In the genomic region with DNA sequence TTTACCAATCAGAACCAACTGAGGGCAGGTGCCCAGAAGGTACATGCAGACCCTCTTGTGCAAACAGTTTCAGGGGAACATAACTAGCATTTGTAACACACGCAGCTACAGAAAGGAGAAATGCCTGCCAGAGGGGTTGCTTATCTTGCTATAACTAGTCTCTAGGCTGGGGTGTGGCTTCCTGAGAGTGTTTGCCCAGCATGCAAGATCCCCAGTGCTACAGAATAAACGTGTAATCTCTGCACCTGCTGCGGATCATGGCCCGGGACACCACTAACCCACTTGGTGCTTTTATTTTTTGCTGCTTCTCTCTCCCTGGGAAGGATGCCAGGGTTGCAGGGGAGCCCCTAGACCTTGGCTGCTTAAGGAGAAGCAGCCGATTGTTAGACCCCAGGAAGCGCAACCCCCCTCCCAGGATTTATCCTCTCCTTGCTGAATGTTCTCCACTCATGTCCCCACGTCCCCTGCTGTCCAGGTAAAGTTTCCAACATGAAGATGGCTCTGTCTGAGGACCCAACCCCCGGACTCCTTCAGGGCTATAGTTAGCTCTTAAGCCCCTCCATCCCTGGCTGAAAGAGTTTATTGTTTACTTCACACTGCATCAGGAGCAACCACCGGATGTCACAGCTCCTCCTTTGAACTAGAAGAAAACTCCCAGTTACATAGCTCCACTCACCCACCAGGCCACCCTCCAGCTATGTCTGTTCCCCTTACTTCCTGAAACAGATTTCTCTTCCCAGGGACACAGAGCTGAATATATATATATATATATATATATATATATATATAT, we compare ENCODE assay signal across 9 mouse cellular contexts. TPM values are rescaled to one million over a fixed set of nuclear protein-coding genes. Genes with fewer than 3 reads are reported as not detected.
DNase-seq lines count a peak whose midpoint lies in the region; ATAC-seq and TF ChIP-seq lines count a peak whose summit lies in the region.
"Had no signal": no experiment of that assay in that cellular context is flagged by ENCODE, and none has a peak within 500 bp of the region (broad histone marks: within the 10 kb centered on the region; RNA-seq: fewer than 3 reads in every experiment).

No protein-coding gene starts in this region.

- ATAC-seq in heart, embryonic 16.5 days (replicated peaks; ENCODE audit: extremely low read depth, insufficient read depth, low FRiP score), result 0 out of 2 replicates have a peak, but pooled peaks have one; percentile 42

- TF ChIP-seq CTCF in lung, adult 2 months (IDR thresholded peaks at IDR 0.05; ENCODE audit: insufficient read depth, low read length), result no peak
- TF ChIP-seq CTCF in cerebellum, adult 2 months (IDR thresholded peaks at IDR 0.05; ENCODE audit: borderline replicate concordance, insufficient read depth, low read depth, low read length), result no peak

- H3K27ac ChIP-seq in heart, embryonic 16.5 days (ENCODE audit: low read length), result peak overlapping the region; percentile 79
- H3K27ac ChIP-seq in cerebellum, adult 2 months (ENCODE audit: insufficient read depth, low read length), result no peak overlapping the region

- TF ChIP-seq POLR2A in lung, adult 2 months (IDR thresholded peaks at IDR 0.05; ENCODE audit: borderline replicate concordance, extremely low read depth, low read depth, low read length), result no peak
- TF ChIP-seq POLR2A in cerebellum, adult 2 months (IDR thresholded peaks at IDR 0.05; ENCODE audit: borderline replicate concordance, insufficient read depth, low read length), result no peak

- H3K4me2 ChIP-seq in heart, embryonic 16.5 days (ENCODE audit: low read depth, low read length), result peak overlapping the region; percentile 51

- H3K27me3 ChIP-seq in heart, embryonic 16.5 days (ENCODE audit: control insufficient read depth, insufficient read depth, low read length), result no peaks in the 10 kb centered on the region
- H3K27me3 ChIP-seq in cerebellum, adult 2 months (ENCODE audit: control insufficient read depth, insufficient read depth, low read length), result no peaks in the 10 kb centered on the region

- H3K4me1 ChIP-seq in lung, adult 2 months (ENCODE audit: control insufficient read depth, insufficient read depth, low read length), result peaks cover 10% of the 10 kb centered on the region
- H3K4me1 ChIP-seq in heart, embryonic 16.5 days (ENCODE audit: control insufficient read depth, insufficient read depth, low read length), result peaks cover 53% of the 10 kb centered on the region
- H3K4me1 ChIP-seq in cerebellum, adult 2 months (ENCODE audit: control insufficient read depth, insufficient read depth, low read length), result no peaks in the 10 kb centered on the region; the same call in 1 of the 2 replicates

- peak overlapping the region; percentile 36; the same call in 1 of the 2 replicates for H3K9ac ChIP-seq in heart, embryonic 16.5 days (ENCODE audit: low read length)

- no peak overlapping the region for H3K4me3 ChIP-seq in lung, adult 2 months (replicated peaks; ENCODE audit: extremely low read depth, low read depth, low read length)
- peak overlapping the region; percentile 4; the same call in 1 of the 2 replicates for H3K4me3 ChIP-seq in heart, embryonic 16.5 days (ENCODE audit: low read length)
- H3K4me3 ChIP-seq in cerebellum, adult 2 months (replicated peaks; ENCODE audit: insufficient read depth, low read depth, low read length), result no peak overlapping the region

- H3K9me3 ChIP-seq in heart, embryonic 16.5 days (replicated peaks; ENCODE audit: control insufficient read depth, low read length), result no peaks in the 10 kb centered on the region

- DNase-seq in lung, adult 18-20 months, result peak; percentile 13 to 31
- DNase-seq in lung, adult 2 months, result no peak
- DNase-seq in lung, postnatal 14 days, result peak; percentile 26
- peak; percentile 38 to 55 for DNase-seq in thymus, postnatal 36 days
- DNase-seq in cerebellum, adult 2 months, result no peak
- DNase-seq in cerebellum, adult 8-10 months, result no peak
- no peak for DNase-seq in kidney, adult 9 months

- peaks cover 19% of the 10 kb centered on the region for H3K36me3 ChIP-seq in heart, embryonic 16.5 days (ENCODE audit: control insufficient read depth, insufficient read depth)

- WGBS in lung, adult 2 months, result 14% methylated on average over 9 of the region's 9 CpGs
- 17% methylated on average over 9 of the region's 9 CpGs for WGBS in heart, embryonic 16.5 days
- WGBS in cerebellum, adult 2 months, result 31% methylated on average over 9 of the region's 9 CpGs

RNA-seq across cellular contexts. Expression of a gene that starts 6.7 kb away (rescaled TPM):
- 1.7 and 39.9 TPM in 2 replicates for polyA plus RNA-seq in lung, adult 2 months (2012; rRNA removed)
- polyA plus RNA-seq in heart, embryonic 16.5 days (2015; fragmentation: Nextera tagmentation; extraction: Ambion mirVana), result 207 and 218 TPM in 2 replicates
- polyA plus RNA-seq in cerebellum, adult 2 months (2012; rRNA removed), result 0.21 and 0.28 TPM in 2 replicates
- polyA plus RNA-seq: liver, adult 2 months had no signal

RNA-seq across cellular contexts. Expression of a gene that starts 16.2 kb away (rescaled TPM):
- polyA plus RNA-seq in lung, adult 2 months (2012; rRNA removed), result 6.7 and 11.9 TPM in 2 replicates
- polyA plus RNA-seq in heart, embryonic 16.5 days (2015; fragmentation: Nextera tagmentation; extraction: Ambion mirVana), result 40.9 and 44.4 TPM in 2 replicates
- 27.4 and 27.6 TPM in 2 replicates for polyA plus RNA-seq in cerebellum, adult 2 months (2012; rRNA removed)

RNA-seq across cellular contexts. Expression of a gene that starts 16.3 kb away (rescaled TPM):
- 64.4 and 82.6 TPM in 2 replicates for polyA plus RNA-seq in lung, adult 2 months (2012; rRNA removed)
- polyA plus RNA-seq in heart, embryonic 16.5 days (2015; fragmentation: Nextera tagmentation; extraction: Ambion mirVana), result 9.0 and 10.2 TPM in 2 replicates
- polyA plus RNA-seq in cerebellum, adult 2 months (2012; rRNA removed), result 20.3 and 28.1 TPM in 2 replicates

RNA-seq across cellular contexts. Expression of a gene that starts 25.3 kb away (rescaled TPM):
- 0.24 and 1.3 TPM in 2 replicates for polyA plus RNA-seq in lung, adult 2 months (2012; rRNA removed)
- polyA plus RNA-seq in heart, embryonic 16.5 days (2015; fragmentation: Nextera tagmentation; extraction: Ambion mirVana), result 4.6 and 6.1 TPM in 2 replicates
- 0.43 and 0.60 TPM in 2 replicates for polyA plus RNA-seq in cerebellum, adult 2 months (2012; rRNA removed)
- polyA plus RNA-seq: liver, adult 2 months had no signal

RNA-seq across cellular contexts. Expression of a gene that starts 28.7 kb away (rescaled TPM):
- polyA plus RNA-seq in lung, adult 2 months (2012; rRNA removed), result 0.85 and 1.1 TPM in 2 replicates
- polyA plus RNA-seq in heart, embryonic 16.5 days (2015; fragmentation: Nextera tagmentation; extraction: Ambion mirVana), result 0.75 and 2.0 TPM in 2 replicates
- 0.16 and 0.19 TPM in 2 replicates for polyA plus RNA-seq in cerebellum, adult 2 months (2012; rRNA removed)

Comparison
In these comparisons a context has a peak if more than half of its experiments do, and no peak if none do; other contexts are left out.
1. DNase-seq: peak in lung, adult 18-20 months (2 of 2), lung, postnatal 14 days (single experiment) and thymus, postnatal 36 days (2 of 2); none in lung, adult 2 months (single experiment), cerebellum, adult 2 months (0 of 2), cerebellum, adult 8-10 months (single experiment) and kidney, adult 9 months (single experiment).